27 mouse cellular contexts compared by ENCODE assay signal in genomic region chr13:91492133-91492532, GRCm38 (mm10). TPM values are rescaled to one million over a fixed set of nuclear protein-coding genes. Genes with fewer than 3 reads are reported as not detected.
DNase-seq lines count a peak whose midpoint lies in the region; ATAC-seq lines count a peak whose summit lies in the region.
"Had no signal": no experiment of that assay in that cellular context is flagged by ENCODE, and none has a peak within 500 bp of the region (broad histone marks: within the 10 kb centered on the region; RNA-seq: fewer than 3 reads in every experiment).

No protein-coding gene starts in this region.

- WGBS in heart, embryonic 11.5 days (ENCODE audit: insufficient replicate concordance), result 92% methylated on average over 4 of the region's 4 CpGs

- H3K4me3 ChIP-seq in heart, embryonic 11.5 days (ENCODE audit: low read depth, low read length), result no peak overlapping the region
- H3K4me3 ChIP-seq: embryonic facial prominence, embryonic 12.5 days; embryonic facial prominence, embryonic 15.5 days; heart, embryonic 12.5 days; heart, embryonic 15.5 days; hindbrain, embryonic 10.5 days; hindbrain, embryonic 13.5 days; intestine, embryonic 15.5 days; kidney, embryonic 15.5 days had no signal

- H3K27ac ChIP-seq in heart, embryonic 11.5 days (ENCODE audit: low read depth, low read length), result no peak overlapping the region
- H3K27ac ChIP-seq: embryonic facial prominence, embryonic 12.5 days; embryonic facial prominence, embryonic 15.5 days; heart, embryonic 15.5 days; hindbrain, embryonic 10.5 days; hindbrain, embryonic 13.5 days; intestine, embryonic 15.5 days; kidney, embryonic 15.5 days had no signal

- H3K27me3 ChIP-seq in heart, embryonic 11.5 days (ENCODE audit: control insufficient read depth, insufficient read depth, low read length), result no peaks in the 10 kb centered on the region
- H3K27me3 ChIP-seq: embryonic facial prominence, embryonic 12.5 days; embryonic facial prominence, embryonic 15.5 days; heart, embryonic 12.5 days; heart, embryonic 15.5 days; hindbrain, embryonic 13.5 days; intestine, embryonic 15.5 days; kidney, embryonic 15.5 days had no signal

- H3K4me1 ChIP-seq in heart, embryonic 11.5 days (ENCODE audit: control insufficient read depth, insufficient read depth, low read length), result no peaks in the 10 kb centered on the region
- H3K4me1 ChIP-seq: heart, embryonic 12.5 days; heart, embryonic 15.5 days; hindbrain, embryonic 10.5 days; intestine, embryonic 15.5 days had no signal

- peak; percentile 23 for DNase-seq in gastrocnemius, postnatal 25 days
- DNase-seq in gastrocnemius, postnatal 10 days, result no peak
- peak; percentile 24 for DNase-seq in heart, adult 8-10 months (ENCODE audit: low spot score)
- DNase-seq in adipocyte (ENCODE audit: low spot score), result peak; percentile 25
- peak; percentile 13 for DNase-seq in skeletal muscle tissue, adult 2 months (ENCODE audit: low read depth, low spot score)
- DNase-seq in left cerebral cortex, adult 18-20 months (ENCODE audit: low spot score in 2 of 2), result no peak
- DNase-seq: adrenal gland, postnatal 10 days; adrenal gland, postnatal 36 days; cerebellum, adult 18-20 months; cerebellum, adult 9-10 months; cerebellum, postnatal 14 days; forebrain, postnatal 0 days; kidney, adult 11 months; kidney, adult 8-10 months had no signal

- H3K36me3 ChIP-seq in heart, embryonic 11.5 days (ENCODE audit: control insufficient read depth, insufficient read depth, low read length), result no peaks in the 10 kb centered on the region
- H3K36me3 ChIP-seq: embryonic facial prominence, embryonic 12.5 days; embryonic facial prominence, embryonic 15.5 days; heart, embryonic 15.5 days; hindbrain, embryonic 13.5 days; intestine, embryonic 15.5 days had no signal

- H3K9me3 ChIP-seq in heart, embryonic 11.5 days (replicated peaks; ENCODE audit: control insufficient read depth, low read length), result no peaks in the 10 kb centered on the region
- H3K9me3 ChIP-seq: embryonic facial prominence, embryonic 12.5 days; embryonic facial prominence, embryonic 15.5 days; heart, embryonic 12.5 days; heart, embryonic 15.5 days; hindbrain, embryonic 10.5 days; hindbrain, embryonic 13.5 days; intestine, embryonic 15.5 days; kidney, embryonic 15.5 days had no signal

- no peak overlapping the region for H3K4me2 ChIP-seq in heart, embryonic 11.5 days
- H3K4me2 ChIP-seq: embryonic facial prominence, embryonic 12.5 days; embryonic facial prominence, embryonic 15.5 days; heart, embryonic 12.5 days; heart, embryonic 15.5 days; hindbrain, embryonic 13.5 days; intestine, embryonic 15.5 days; kidney, embryonic 15.5 days had no signal

- H3K9ac ChIP-seq in heart, embryonic 11.5 days (ENCODE audit: low read depth, low read length), result no peak overlapping the region
- H3K9ac ChIP-seq: embryonic facial prominence, embryonic 12.5 days; embryonic facial prominence, embryonic 15.5 days; forebrain, postnatal 0 days; heart, embryonic 12.5 days; heart, embryonic 15.5 days; hindbrain, embryonic 13.5 days; intestine, embryonic 15.5 days; kidney, embryonic 15.5 days had no signal

- ATAC-seq in heart, embryonic 11.5 days (replicated peaks; ENCODE audit: insufficient number of reproducible peaks, low FRiP score, low TSS enrichment), result no peak
- ATAC-seq: activated CD4-positive, CD25-positive, alpha-beta regulatory T cell, adult 4 months; CD4-positive, CD25-positive, alpha-beta regulatory T cell, adult 4 months; forebrain, embryonic 14.5 days; forebrain, postnatal 0 days; hindbrain, embryonic 16.5 days; intestine, embryonic 15.5 days had no signal

RNA-seq across cellular contexts. Expression of gene Ssbp2, which starts 32.0 kb away (rescaled TPM):
- total RNA-seq in gastrocnemius, postnatal 25 days (2021), result 10 to 100 TPM; 13.7 to 20.0 TPM
- total RNA-seq in gastrocnemius, postnatal 10 days (2021), result 10 to 100 TPM; 26.0 to 27.5 TPM
- total RNA-seq in heart, adult 8-10 months (2022), result 10 to 100 TPM; 41.4 to 47.8 (median 42.8) TPM
- polyA plus RNA-seq in heart, embryonic 11.5 days (2014; fragmentation: Nextera tagmentation; extraction: Ambion mirVana), result 96.0 and 97.8 TPM in 2 replicates
- 100 to 1,000 TPM; 147 to 148 TPM for total RNA-seq in left cerebral cortex, adult 18-20 months (2021)

Comparison
In these comparisons a context has a peak if more than half of its experiments do, and no peak if none do; other contexts are left out.
1. DNase-seq: peak in gastrocnemius, postnatal 25 days (single experiment), heart, adult 8-10 months (single experiment), adipocyte (single experiment) and skeletal muscle tissue, adult 2 months (single experiment); none in gastrocnemius, postnatal 10 days (single experiment) and left cerebral cortex, adult 18-20 months (0 of 2).